Mouse (Mus musculus) limb, embryonic 11.5 days (tissue): ENCODE measurements around the gene Irx2. TPM values are rescaled to one million over a fixed set of nuclear protein-coding genes. Genes with fewer than 3 reads are reported as not detected.
A peak's percentile ranks its signal among the peaks of the same experiment; 100 is the strongest.

Source experiments
- ATAC-seq: fragments of 200-750 bp; cut with Nextera tagmentation; 2 replicates; pipeline ENCODE4 v1.8.0; 2017; ENCODE audit warnings: low read depth; ENCODE audit not compliant: insufficient number of reproducible peaks, low FRiP score, low TSS enrichment
- DNase-seq: peaks from one replicate; pipeline ENCODE4 v3.0.0-alpha.2; 2015; ENCODE audit warnings: low spot score
- H3K27ac ChIP-seq: fragments of 300-500 bp; sonication (generic); replicated peaks from 2 replicates; pipeline ENCODE4 v1.5.1; 2014; ENCODE audit warnings: low read depth, mild to moderate bottlenecking, low read length
- H3K27me3 ChIP-seq: fragments of 300-500 bp; sonication (generic); 2 replicates; pipeline ENCODE4 v1.6.1; 2014; ENCODE audit warnings: mild to moderate bottlenecking, low read length, mixed read lengths; ENCODE audit not compliant: control insufficient read depth, insufficient read depth
- H3K36me3 ChIP-seq: fragments of 300-500 bp; sonication (generic); 2 replicates; pipeline ENCODE4 v1.6.1; 2014; ENCODE audit warnings: mild to moderate bottlenecking, low read length, moderate library complexity, mixed read lengths; ENCODE audit not compliant: control insufficient read depth, insufficient read depth
- H3K4me1 ChIP-seq: fragments of 300-500 bp; sonication (generic); 2 replicates; pipeline ENCODE4 v1.6.1; 2014; ENCODE audit warnings: low read length, mixed read lengths; ENCODE audit not compliant: control insufficient read depth, insufficient read depth
- H3K4me2 ChIP-seq: fragments of 300-500 bp; sonication (generic); 2 replicates; pipeline ENCODE4 v1.6.1; 2014; ENCODE audit warnings: low read depth, mild to moderate bottlenecking, moderate library complexity; ENCODE audit not compliant: severe bottlenecking
- H3K4me3 ChIP-seq: fragments of 300-500 bp; sonication (generic); 2 replicates; pipeline ENCODE4 v1.5.1; 2014; ENCODE audit warnings: low read depth, low read length
- H3K9ac ChIP-seq: fragments of 300-500 bp; sonication (generic); 2 replicates; pipeline ENCODE4 v1.6.1; 2014; ENCODE audit warnings: mild to moderate bottlenecking, low read length
- H3K9me3 ChIP-seq: fragments of 300-500 bp; sonication (generic); 2 replicates; pipeline ENCODE4 v1.6.1; 2016; ENCODE audit warnings: low read length; ENCODE audit not compliant: control insufficient read depth
- WGBS: fragments of 180-500 bp; shearing (Covaris S2); extraction: QIAGEN DNeasy Blood & Tissue Kit; methylation state at CpG from one replicate; pipeline ENCODE4 v1.1.7; 2014; 5-methylcytosine and 5-hydroxymethylcytosine counted together
- polyA plus RNA-seq: library from polyadenylated mRNA; unstranded; fragments of >200 nt; fragmentation: Nextera tagmentation; extraction: Ambion mirVana; gene quantifications from 2 replicates; pipeline ENCODE4 v1.2.1, GENCODE M21; 2014

Gene Irx2
- polyA plus RNA-seq, 1 experiment from 2014 or later = 1.5 TPM

DNA sequence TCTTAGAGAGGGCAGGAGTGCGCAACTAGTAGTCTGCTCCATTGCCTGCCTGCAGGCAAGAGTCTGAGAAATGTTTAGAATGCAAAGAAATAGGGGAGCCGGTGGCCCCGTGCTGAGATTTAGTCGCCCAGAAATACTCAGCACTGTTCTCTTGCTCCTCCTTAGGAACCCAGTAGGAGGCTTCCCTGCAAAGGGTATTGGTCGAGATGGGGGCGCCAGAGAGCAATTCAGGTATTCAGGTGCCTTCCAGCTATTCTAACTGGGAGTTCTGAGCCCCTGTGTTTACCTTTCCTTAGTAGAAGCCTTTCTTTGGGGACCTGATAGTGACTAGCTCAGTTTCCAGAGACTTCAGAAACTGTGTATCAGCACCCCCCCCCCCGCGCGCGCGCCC is 11.5 kb downstream of the Irx2 start:
- peak; percentile 76 for DNase-seq
- WGBS = 4% methylated on average over 11 of the region's 11 CpGs
- Histone ChIP-seq H3K9ac (no peak overlapping the region), H3K27me3 (peaks cover 65% of the 10 kb centered on the region), H3K4me2 (peak overlapping the region; percentile 57), H3K4me3 (peak overlapping the region; percentile 33), H3K36me3 (no peaks in the 10 kb centered on the region), H3K4me1 (peaks cover 13% of the 10 kb centered on the region), H3K9me3 (no peaks in the 10 kb centered on the region), H3K27ac (no peak overlapping the region)
- ATAC-seq = 0 out of 2 replicates have a peak, but pooled peaks have one; percentile 1

DNA sequence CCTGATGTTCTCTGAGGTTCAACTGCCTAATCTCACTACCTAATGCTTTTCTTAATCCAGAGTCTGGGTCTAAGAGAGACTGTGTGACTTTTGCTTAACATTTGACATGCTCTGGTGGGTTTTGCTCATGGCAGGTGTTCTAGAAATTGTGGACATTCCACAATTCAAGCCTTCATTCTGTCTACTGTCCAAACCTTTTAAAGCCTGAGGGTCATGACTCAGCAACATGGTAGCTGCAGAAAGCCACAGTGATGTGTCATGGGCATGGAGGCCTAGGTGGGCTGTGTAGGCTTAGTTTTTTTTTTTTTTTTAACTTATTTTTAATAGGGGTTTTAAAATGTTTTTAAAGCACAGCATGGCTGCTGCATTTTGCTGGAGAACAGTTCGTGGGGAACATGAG is 27.8 kb downstream of the Irx2 start:
- Histone ChIP-seq H3K27me3 (no peaks in the 10 kb centered on the region), H3K9ac (no peak overlapping the region), H3K4me2 (no peak overlapping the region), H3K36me3 (no peaks in the 10 kb centered on the region), H3K4me1 (no peaks in the 10 kb centered on the region), H3K4me3 (no peak overlapping the region), H3K9me3 (no peaks in the 10 kb centered on the region), H3K27ac (no peak overlapping the region)
- DNase-seq = no peak
- no peak for ATAC-seq
- WGBS = 28% methylated on average over 1 of the region's 1 CpGs

DNA sequence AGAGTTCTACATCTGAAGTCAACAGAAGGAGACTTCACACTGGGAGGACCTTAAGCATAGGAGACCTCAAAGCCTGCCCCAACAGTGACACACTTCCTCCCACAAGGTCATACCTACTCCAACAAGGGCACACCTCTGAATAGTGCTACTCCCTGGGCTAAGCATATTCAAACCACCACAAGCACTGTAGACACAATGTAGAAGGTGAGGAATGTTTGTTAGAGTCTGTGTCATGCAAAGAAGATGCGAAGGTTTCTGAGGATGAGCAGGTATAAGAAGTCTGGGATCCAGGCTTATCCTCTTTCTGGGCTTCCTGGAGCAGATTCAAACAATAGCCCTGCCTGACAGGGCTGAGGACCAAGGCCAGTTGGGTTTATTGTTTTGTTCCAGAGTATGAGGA is 47.2 kb downstream of the Irx2 start:
- H3K9me3 ChIP-seq = no peaks in the 10 kb centered on the region
- no peaks in the 10 kb centered on the region for H3K27me3 ChIP-seq
- H3K4me3 ChIP-seq = no peak overlapping the region
- H3K4me2 ChIP-seq = no peak overlapping the region
- DNase-seq = no peak
- H3K27ac ChIP-seq = no peak overlapping the region
- H3K9ac ChIP-seq = no peak overlapping the region
- no peak for ATAC-seq
- WGBS = 86% methylated on average over 1 of the region's 1 CpGs
- H3K4me1 ChIP-seq = no peaks in the 10 kb centered on the region
- H3K36me3 ChIP-seq = no peaks in the 10 kb centered on the region
